Mouse (Mus musculus): ENCODE measurements at regions not wholly inside any gene's neighbourhood (a gene's known extent, or its start where the extent isn't known, plus 50 kb on each side); places are given as distances from the start of the nearest gene placed in this dataset.
"Not testable (repeated sequence)": the region's sequence is repeated elsewhere in the genome, so short reads cannot be mapped to it uniquely, and the experiment has no call there.

- DNase-seq (ENCODE audit: low spot score), result no peak
Observed at GRCm38 (mm10) chr11:111964066-111964465, 818.0 kb upstream of the Sox9 start.

DNA sequence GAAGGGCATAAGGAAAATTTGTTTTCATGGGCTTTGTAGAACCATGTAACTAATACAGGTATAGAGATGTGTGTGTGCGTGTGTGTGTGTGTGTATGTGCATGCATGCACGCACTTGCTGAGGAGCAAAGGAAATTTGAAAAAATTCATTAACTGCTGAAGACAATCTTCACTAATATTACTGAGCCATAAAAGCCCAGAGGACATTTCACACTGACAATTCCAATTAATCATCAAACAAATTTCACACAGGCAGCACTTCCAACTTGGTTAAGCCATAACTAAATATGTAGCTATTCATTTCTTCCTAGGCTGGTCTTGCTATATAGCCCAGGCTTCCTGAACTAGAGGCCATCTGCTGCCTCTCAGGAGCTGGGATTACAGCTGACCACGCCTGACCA, 815.6 kb upstream of the Sox9 start:
- no peak for DNase-seq (ENCODE audit: low spot score)

GRCm38 (mm10) chr11:111971001-111971400, 811.0 kb upstream of the Sox9 start:
- DNase-seq (ENCODE audit: low spot score), result no peak

- no peak for DNase-seq (ENCODE audit: low spot score)
Observed at GRCm38 (mm10) chr11:111978667-111979066, 803.4 kb upstream of the Sox9 start.

DNA sequence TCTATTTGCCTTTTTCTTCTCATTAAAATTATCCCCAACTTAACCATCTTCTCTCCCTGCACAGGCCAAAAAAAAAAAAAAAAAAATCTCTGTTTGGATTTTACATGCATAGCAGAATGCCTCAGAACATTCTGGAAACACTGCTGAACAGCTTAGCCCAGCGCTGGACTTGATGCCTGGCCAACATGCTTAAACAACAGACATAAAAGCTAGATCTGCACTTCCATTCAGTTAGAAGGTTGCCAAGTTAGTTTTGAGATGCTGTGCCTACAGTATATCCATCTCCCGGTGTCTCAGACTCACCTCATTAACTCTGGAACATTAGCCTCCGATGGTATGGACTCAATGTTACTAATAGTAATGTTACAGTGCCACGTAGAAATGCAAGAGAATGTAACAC, 785.6 kb upstream of the Sox9 start:
- no peak for DNase-seq (ENCODE audit: low spot score)

GRCm38 (mm10) chr11:112010848-112011247, 771.2 kb upstream of the Sox9 start:
- not testable (repeated sequence) for DNase-seq (ENCODE audit: low spot score)

GRCm38 (mm10) chr11:112017906-112018305, 764.1 kb upstream of the Sox9 start:
- DNase-seq (ENCODE audit: low spot score), result no peak

GRCm38 (mm10) chr11:112028031-112028430, 754.0 kb upstream of the Sox9 start:
- DNase-seq (ENCODE audit: low spot score), result no peak

DNA sequence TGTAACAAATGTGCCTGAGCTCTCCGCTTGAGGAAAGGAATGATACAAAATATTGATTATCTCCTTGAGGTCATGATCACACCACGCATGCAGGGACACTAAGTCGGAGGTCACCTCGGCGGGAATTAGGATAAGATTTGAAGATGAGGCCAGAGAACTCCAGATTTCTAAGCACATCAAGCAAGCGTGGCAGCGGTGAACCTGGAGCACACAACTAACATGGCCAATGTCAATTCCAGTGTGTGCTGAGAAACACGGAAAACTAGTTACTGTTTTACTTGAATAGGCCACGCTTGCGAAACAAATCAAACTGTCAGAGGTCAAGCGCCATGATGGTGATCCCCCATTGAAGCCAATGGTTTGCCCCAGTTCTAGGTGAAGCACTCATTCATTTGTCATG, 743.3 kb upstream of the Sox9 start:
- DNase-seq (ENCODE audit: low spot score), result no peak

DNA sequence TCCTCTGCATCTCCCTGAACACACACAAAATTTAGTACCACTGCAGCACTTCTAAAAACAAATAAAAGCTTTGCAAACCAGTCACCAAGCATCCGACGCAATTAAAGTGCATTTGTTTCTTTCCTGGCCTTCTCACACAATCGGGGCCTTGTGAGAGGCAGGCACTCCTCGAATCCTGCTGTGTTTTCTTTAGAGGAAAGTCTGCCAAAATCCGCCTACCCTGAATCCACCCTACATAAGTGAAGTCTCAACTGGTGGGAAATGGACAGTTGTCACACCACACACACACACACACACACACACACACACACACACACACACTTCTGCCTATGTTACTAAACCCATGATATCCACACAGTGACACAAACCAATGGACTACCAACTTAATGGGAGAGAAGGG, 737.6 kb upstream of the Sox9 start:
- DNase-seq (ENCODE audit: low spot score), result no peak

DNA sequence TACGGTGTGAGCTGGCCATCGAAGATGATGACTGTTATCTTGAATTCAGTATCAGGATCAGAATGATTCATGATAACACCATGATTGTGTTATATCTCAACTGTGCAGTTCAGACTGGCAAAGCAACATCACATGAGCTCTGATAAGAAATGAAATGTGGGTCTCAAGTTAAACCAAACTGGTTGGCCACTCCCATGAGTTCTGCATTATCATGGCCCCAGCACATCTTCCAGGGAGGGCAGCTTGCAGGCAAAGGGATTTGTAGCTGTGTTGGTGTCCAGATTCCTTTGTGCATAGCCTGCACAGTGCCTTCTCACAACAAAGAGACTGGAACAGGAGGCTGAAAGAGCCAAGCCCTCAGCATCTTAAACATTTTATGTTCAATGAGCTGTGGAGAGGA, 736.7 kb upstream of the Sox9 start:
- DNase-seq (ENCODE audit: low spot score), result no peak

DNA sequence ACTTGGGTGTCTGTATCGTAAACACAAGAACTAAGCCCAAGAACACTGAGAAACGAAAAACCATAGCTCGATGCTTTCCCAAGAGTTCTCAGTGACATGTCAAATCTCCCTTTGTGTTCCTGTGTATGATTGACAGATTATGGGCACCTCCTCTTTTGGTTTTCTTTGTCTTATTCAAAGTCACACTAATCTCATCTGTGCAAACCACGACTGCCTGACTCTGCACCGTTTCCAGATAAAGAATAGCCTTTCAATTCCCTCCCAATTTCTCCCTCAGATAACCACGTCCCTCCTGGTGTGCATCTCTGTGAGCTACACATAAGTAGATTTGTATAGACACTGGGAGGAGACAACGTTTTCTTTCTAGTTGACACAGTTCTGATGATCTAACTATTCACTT, 731.7 kb upstream of the Sox9 start:
- DNase-seq (ENCODE audit: low spot score), result no peak

DNA sequence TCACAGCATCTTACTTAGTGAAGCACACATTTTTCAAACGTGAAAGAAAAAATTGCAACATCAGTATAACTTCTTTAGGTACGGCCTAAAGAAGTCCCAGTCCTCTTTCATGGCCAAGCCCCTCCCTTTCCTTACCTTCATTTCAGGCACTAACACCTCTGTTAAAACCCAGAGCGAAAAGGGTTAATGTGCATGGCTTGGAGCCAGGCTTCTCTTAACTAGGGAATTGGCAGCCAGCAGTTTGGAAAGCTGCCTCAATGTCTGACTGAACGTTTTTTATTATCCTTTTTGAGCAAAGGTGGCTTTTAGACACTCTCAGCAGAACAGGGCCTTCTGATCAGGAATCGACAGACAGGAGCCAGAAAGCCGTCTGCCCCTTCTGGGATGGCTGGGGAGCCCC, 726.4 kb upstream of the Sox9 start:
- DNase-seq (ENCODE audit: low spot score), result no peak

- DNase-seq (ENCODE audit: low spot score), result no peak
Observed at GRCm38 (mm10) chr11:112067176-112067575, 714.8 kb upstream of the Sox9 start.

- DNase-seq (ENCODE audit: low spot score), result no peak
Observed at GRCm38 (mm10) chr11:112068821-112069220, 713.2 kb upstream of the Sox9 start.

DNA sequence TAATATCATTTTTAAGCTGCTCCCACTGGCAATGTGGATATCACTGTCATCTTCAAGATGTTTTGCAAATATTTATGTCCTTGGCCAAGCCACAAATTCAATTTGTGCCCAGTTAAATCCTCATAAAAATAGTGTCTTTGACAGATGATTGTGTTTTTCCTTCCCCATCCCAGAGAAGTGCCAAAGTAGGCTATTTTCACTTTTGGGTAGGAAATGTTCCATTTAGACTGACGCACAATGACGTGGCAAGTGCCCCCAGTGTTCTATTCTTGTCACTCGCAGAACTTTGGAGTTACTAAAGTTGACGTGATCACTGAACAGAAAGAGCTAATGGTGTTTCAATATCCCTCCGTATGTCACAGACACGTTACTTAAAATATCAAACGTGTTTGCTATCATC, 710.5 kb upstream of the Sox9 start:
- no peak for DNase-seq (ENCODE audit: low spot score)

- DNase-seq (ENCODE audit: low spot score), result no peak
Observed at GRCm38 (mm10) chr11:112081386-112081785, 700.6 kb upstream of the Sox9 start.

DNA sequence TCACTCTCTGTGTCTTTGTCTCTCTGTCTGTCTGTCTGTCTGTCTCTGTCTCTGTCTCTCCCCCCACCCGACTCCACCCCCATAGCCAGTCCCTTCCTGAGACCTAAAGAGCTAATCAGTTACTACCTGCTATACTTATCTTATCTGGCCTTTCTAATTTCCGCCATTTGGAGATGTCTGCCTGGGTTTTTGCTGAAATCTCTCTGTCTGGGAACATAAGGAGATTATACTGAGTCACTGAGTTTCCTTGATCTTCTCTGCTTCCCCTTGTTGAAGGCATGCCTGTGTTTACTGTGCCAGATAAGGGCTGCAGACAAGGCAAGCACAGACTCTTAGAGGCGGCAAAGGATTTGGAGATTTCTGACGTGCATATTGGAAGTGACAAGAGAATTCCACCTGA, 699.0 kb upstream of the Sox9 start:
- DNase-seq (ENCODE audit: low spot score), result no peak

- no peak for DNase-seq (ENCODE audit: low spot score)
Observed at GRCm38 (mm10) chr11:112092168-112092567, 689.9 kb upstream of the Sox9 start.

- no peak for DNase-seq (ENCODE audit: low spot score)
Observed at GRCm38 (mm10) chr11:112095009-112095408, 687.0 kb upstream of the Sox9 start.

- no peak for DNase-seq (ENCODE audit: low spot score)
Observed at GRCm38 (mm10) chr11:112098161-112098560, 683.9 kb upstream of the Sox9 start.

- no peak for DNase-seq (ENCODE audit: low spot score)
Observed at GRCm38 (mm10) chr11:112103252-112103651, 678.8 kb upstream of the Sox9 start.

- DNase-seq (ENCODE audit: low spot score), result no peak
Observed at GRCm38 (mm10) chr11:112106891-112107290, 675.1 kb upstream of the Sox9 start.

- DNase-seq (ENCODE audit: low spot score), result no peak
Observed at GRCm38 (mm10) chr11:112107314-112107713, 674.7 kb upstream of the Sox9 start.

DNA sequence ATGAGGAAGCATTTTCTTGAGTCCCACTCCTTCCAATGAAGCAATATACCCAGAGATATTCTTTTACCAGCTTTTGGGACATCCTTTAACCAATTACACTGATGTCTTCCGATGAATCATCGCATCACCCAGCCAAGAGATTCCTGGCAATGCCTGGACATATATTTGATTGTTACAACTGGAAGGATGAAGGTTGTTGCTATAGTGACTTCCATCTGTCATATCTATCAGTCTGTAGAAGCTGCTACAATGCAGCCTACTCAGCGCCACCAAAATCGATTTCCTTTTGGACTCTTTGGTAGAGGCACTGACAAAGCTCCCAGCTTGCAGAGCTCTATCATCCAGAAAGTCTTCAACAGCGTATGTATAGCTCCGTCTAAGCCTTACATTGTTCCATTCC, 661.0 kb upstream of the Sox9 start:
- no peak for DNase-seq (ENCODE audit: low spot score)

All from ovary, postnatal 14 days (tissue).